ENCODE assay signal across 30 mouse cellular contexts in genomic region chr15:21780040-21780439, GRCm38 (mm10).
"Had no signal": no experiment of that assay in that cellular context is flagged by ENCODE, and none has a peak within 500 bp of the region (broad histone marks: within the 10 kb centered on the region; RNA-seq: fewer than 3 reads in every experiment).

No protein-coding gene starts in this region.

- DNase-seq: liver; liver, embryonic 13.5 days; liver, postnatal 0 days; lung, adult 18-20 months; lung, adult 2 months; lung, embryonic 14.5 days; lung, postnatal 10 days; lung, postnatal 14 days; lung, postnatal 36 days; lung, postnatal 4 days had no signal

- H3K4me1 ChIP-seq: limb, embryonic 12.5 days; limb, embryonic 13.5 days; limb, embryonic 15.5 days; liver, embryonic 12.5 days; liver, embryonic 13.5 days; liver, embryonic 15.5 days; lung, embryonic 15.5 days; megakaryocyte, embryonic 14.5 days; midbrain, embryonic 10.5 days; midbrain, embryonic 12.5 days; midbrain, embryonic 13.5 days; midbrain, embryonic 15.5 days; neural tube, embryonic 12.5 days; neural tube, embryonic 13.5 days had no signal

- H3K9me3 ChIP-seq: limb, embryonic 10.5 days; limb, embryonic 12.5 days; limb, embryonic 13.5 days; limb, embryonic 15.5 days; liver, embryonic 12.5 days; liver, embryonic 13.5 days; lung, embryonic 15.5 days; midbrain, embryonic 10.5 days; midbrain, embryonic 12.5 days; midbrain, embryonic 13.5 days; midbrain, embryonic 15.5 days; neural tube, embryonic 12.5 days; neural tube, embryonic 13.5 days had no signal

- H3K36me3 ChIP-seq: limb, embryonic 10.5 days; limb, embryonic 12.5 days; limb, embryonic 13.5 days; limb, embryonic 15.5 days; liver, embryonic 12.5 days; liver, embryonic 13.5 days; liver, embryonic 15.5 days; lung, embryonic 15.5 days; midbrain, embryonic 10.5 days; midbrain, embryonic 12.5 days; midbrain, embryonic 13.5 days; midbrain, embryonic 15.5 days; neural tube, embryonic 12.5 days; neural tube, embryonic 13.5 days had no signal

- H3K27ac ChIP-seq: limb, embryonic 10.5 days; limb, embryonic 12.5 days; limb, embryonic 13.5 days; limb, embryonic 15.5 days; liver, embryonic 12.5 days; liver, embryonic 13.5 days; liver, embryonic 14.5 days; liver, embryonic 15.5 days; lung, embryonic 15.5 days; macrophage; midbrain, embryonic 10.5 days; midbrain, embryonic 12.5 days; midbrain, embryonic 13.5 days; midbrain, embryonic 15.5 days; neural tube, embryonic 12.5 days; neural tube, embryonic 13.5 days had no signal

- H3K27me3 ChIP-seq: limb, embryonic 12.5 days; limb, embryonic 13.5 days; limb, embryonic 15.5 days; liver, embryonic 12.5 days; liver, embryonic 13.5 days; liver, embryonic 15.5 days; lung, embryonic 15.5 days; megakaryocyte, embryonic 14.5 days; midbrain, embryonic 12.5 days; midbrain, embryonic 13.5 days; midbrain, embryonic 15.5 days; neural tube, embryonic 12.5 days; neural tube, embryonic 13.5 days had no signal

- ATAC-seq: liver, embryonic 12.5 days; liver, postnatal 0 days; lung, postnatal 0 days had no signal

- H3K9ac ChIP-seq: limb, embryonic 12.5 days; limb, embryonic 13.5 days; limb, embryonic 15.5 days; liver, embryonic 12.5 days; liver, embryonic 13.5 days; liver, embryonic 14.5 days; liver, embryonic 15.5 days; liver, postnatal 0 days; lung, embryonic 14.5 days; lung, embryonic 15.5 days; midbrain, embryonic 12.5 days; midbrain, embryonic 13.5 days; midbrain, embryonic 15.5 days; neural tube, embryonic 12.5 days; neural tube, embryonic 13.5 days had no signal

- H3K4me2 ChIP-seq: limb, embryonic 12.5 days; limb, embryonic 13.5 days; limb, embryonic 15.5 days; liver, embryonic 11.5 days; liver, embryonic 12.5 days; liver, embryonic 13.5 days; liver, embryonic 15.5 days; lung, embryonic 14.5 days; lung, embryonic 15.5 days; midbrain, embryonic 11.5 days; midbrain, embryonic 12.5 days; midbrain, embryonic 13.5 days; midbrain, embryonic 15.5 days; neural tube, embryonic 12.5 days; neural tube, embryonic 13.5 days had no signal

- H3K4me3 ChIP-seq: limb, embryonic 10.5 days; limb, embryonic 12.5 days; limb, embryonic 13.5 days; limb, embryonic 15.5 days; liver, embryonic 12.5 days; liver, embryonic 13.5 days; liver, embryonic 15.5 days; lung, embryonic 15.5 days; megakaryocyte, embryonic 14.5 days; midbrain, embryonic 10.5 days; midbrain, embryonic 12.5 days; midbrain, embryonic 13.5 days; midbrain, embryonic 15.5 days; myocyte; neural tube, embryonic 12.5 days; neural tube, embryonic 13.5 days had no signal
